Mouse (Mus musculus): Measurements from ENCODE around the gene Tmtc1.

- no peak for TF ChIP-seq HCFC1 (IDR thresholded peaks at IDR 0.05; ENCODE audit: borderline replicate concordance, insufficient read depth, low read length)
- TF ChIP-seq CHD2 (IDR thresholded peaks at IDR 0.05; ENCODE audit: low read depth, low read length), result no peak
- no peak for TF ChIP-seq ZC3H11A (IDR thresholded peaks at IDR 0.05; ENCODE audit: borderline replicate concordance, low read depth, low read length)
Observed at GRCm38 (mm10) chr6:148420387-148420786, 23.8 kb downstream of the Tmtc1 start.

All from ES-E14 (cell line).